Mouse (Mus musculus) embryonic fibroblast, embryonic 13.5 days (primary cell): ENCODE data around the gene Cherp.

Experiments used
- CTCF ChIP-seq: IDR thresholded peaks from 2 replicates; pipeline ENCODE4 v1.5.1; 2011; ENCODE audit warnings: mild to moderate bottlenecking, control low read depth, low read length, moderate library complexity, borderline replicate concordance; ENCODE audit not compliant: insufficient read depth
- POLR2A ChIP-seq: IDR thresholded peaks from 2 replicates; pipeline ENCODE4 v1.6.1; 2011; ENCODE audit warnings: low read depth, mild to moderate bottlenecking, control low read depth, low read length, moderate library complexity

DNA sequence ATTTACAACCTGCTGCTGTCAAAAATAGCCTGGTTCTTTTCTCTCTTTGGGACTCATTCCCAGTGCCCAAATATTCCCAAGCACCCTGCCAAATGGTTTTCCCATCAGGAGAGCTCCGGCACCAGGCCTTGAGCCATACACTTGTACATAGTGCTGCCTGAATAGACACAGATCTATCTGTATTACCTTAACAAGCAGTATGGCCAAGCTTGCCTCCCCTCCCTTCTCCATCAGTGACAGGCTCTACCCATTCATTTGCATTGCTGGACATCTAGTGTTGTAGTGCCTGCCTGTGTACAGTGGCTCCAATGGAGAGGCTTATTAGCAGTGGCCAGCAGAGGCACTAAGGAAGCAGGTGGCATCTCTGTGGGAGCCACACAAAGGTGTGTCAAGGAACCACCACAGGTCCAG is 25.5 kb upstream of the Cherp start:
- TF ChIP-seq CTCF (no peak), POLR2A (no peak)
